In genomic region chr13:95855537-95855936, GRCm38 (mm10) we compare ENCODE assay signal across 35 mouse cellular contexts.
"Had no signal": no experiment of that assay in that cellular context is flagged by ENCODE, and none has a peak within 500 bp of the region (broad histone marks: within the 10 kb centered on the region; RNA-seq: fewer than 3 reads in every experiment).

No protein-coding gene starts in this region.

- H3K4me2 ChIP-seq: heart, embryonic 11.5 days; heart, embryonic 12.5 days; heart, embryonic 13.5 days; heart, embryonic 15.5 days; hindbrain, embryonic 12.5 days; hindbrain, embryonic 13.5 days; hindbrain, embryonic 14.5 days; hindbrain, embryonic 15.5 days; intestine, embryonic 15.5 days; kidney, embryonic 15.5 days had no signal

- DNase-seq: heart, adult 2 months; heart, postnatal 10 days; heart, postnatal 14 days; heart, postnatal 36 days; heart, postnatal 4 days; kidney, adult 11 months; kidney, adult 18-20 months; kidney, adult 2 months; kidney, adult 8-10 months; kidney, adult 9 months; kidney, postnatal 10 days; kidney, postnatal 14 days; kidney, postnatal 25 days; kidney, postnatal 36 days; kidney, postnatal 4 days; layer of hippocampus, adult 9-11 months had no signal

- ATAC-seq: hindbrain, embryonic 16.5 days; hindbrain, postnatal 0 days; inflammation-experienced regulatory T-cells, adult 6 months; intestine, embryonic 15.5 days; intestine, embryonic 16.5 days; intestine, postnatal 0 days had no signal

- H3K9me3 ChIP-seq: heart, embryonic 10.5 days; heart, embryonic 12.5 days; heart, embryonic 13.5 days; heart, embryonic 15.5 days; hindbrain, embryonic 10.5 days; hindbrain, embryonic 12.5 days; hindbrain, embryonic 13.5 days; hindbrain, embryonic 15.5 days; intestine, embryonic 15.5 days; kidney, embryonic 15.5 days had no signal

- H3K4me3 ChIP-seq: heart, adult 2 months; heart, embryonic 10.5 days; heart, embryonic 12.5 days; heart, embryonic 13.5 days; heart, embryonic 15.5 days; hindbrain, embryonic 10.5 days; hindbrain, embryonic 12.5 days; hindbrain, embryonic 13.5 days; hindbrain, embryonic 15.5 days; intestine, embryonic 15.5 days; kidney, embryonic 15.5 days; layer of hippocampus, adult 2 months had no signal

- H3K27me3 ChIP-seq: heart, embryonic 12.5 days; heart, embryonic 13.5 days; heart, embryonic 15.5 days; hindbrain, embryonic 12.5 days; hindbrain, embryonic 13.5 days; hindbrain, embryonic 15.5 days; intestine, embryonic 15.5 days; kidney, embryonic 15.5 days had no signal

- H3K9ac ChIP-seq: heart, embryonic 12.5 days; heart, embryonic 13.5 days; heart, embryonic 15.5 days; hindbrain, embryonic 12.5 days; hindbrain, embryonic 13.5 days; hindbrain, embryonic 14.5 days; hindbrain, embryonic 15.5 days; intestine, embryonic 15.5 days; kidney, embryonic 15.5 days had no signal

- H3K27ac ChIP-seq: heart, adult 2 months; heart, embryonic 10.5 days; heart, embryonic 13.5 days; heart, embryonic 15.5 days; hindbrain, embryonic 10.5 days; hindbrain, embryonic 12.5 days; hindbrain, embryonic 13.5 days; hindbrain, embryonic 14.5 days; hindbrain, embryonic 15.5 days; hindbrain, postnatal 0 days; intestine, embryonic 15.5 days; kidney, embryonic 15.5 days; kidney, postnatal 0 days; layer of hippocampus, adult 2 months had no signal

- H3K36me3 ChIP-seq: heart, embryonic 10.5 days; heart, embryonic 12.5 days; heart, embryonic 13.5 days; heart, embryonic 15.5 days; hindbrain, embryonic 10.5 days; hindbrain, embryonic 12.5 days; hindbrain, embryonic 13.5 days; hindbrain, embryonic 15.5 days; intestine, embryonic 15.5 days; kidney, embryonic 15.5 days had no signal

- H3K4me1 ChIP-seq: heart, embryonic 10.5 days; heart, embryonic 12.5 days; heart, embryonic 13.5 days; heart, embryonic 15.5 days; hindbrain, embryonic 15.5 days; kidney, embryonic 15.5 days had no signal
